Mouse (Mus musculus) bone marrow macrophage, adult 2 months (primary cell): ENCODE measurements around the gene Zmat3. TPM values are rescaled to one million over a fixed set of nuclear protein-coding genes. Genes with fewer than 3 reads are reported as not detected.

Experiments used
- H3K27ac ChIP-seq: 2 replicates; pipeline ENCODE4 v1.5.1; 2012; ENCODE audit warnings: low read depth, low read length; ENCODE audit not compliant: insufficient read depth
- H3K4me1 ChIP-seq: 2 replicates; pipeline ENCODE4 v1.6.1; 2012; ENCODE audit warnings: low read length; ENCODE audit not compliant: control insufficient read depth, insufficient read depth
- H3K4me3 ChIP-seq: 2 replicates; pipeline ENCODE4 v1.5.1; 2012; ENCODE audit warnings: mild to moderate bottlenecking, low read length, moderate library complexity; ENCODE audit not compliant: insufficient read depth
- CTCF ChIP-seq: IDR thresholded peaks from 2 replicates; pipeline ENCODE4 v1.5.1; 2012; ENCODE audit warnings: low read depth, mild to moderate bottlenecking, low read length, moderate library complexity
- POLR2A ChIP-seq: IDR thresholded peaks from 2 replicates; pipeline ENCODE4 v1.6.1; 2012; ENCODE audit warnings: mild to moderate bottlenecking, low read depth, low read length, borderline replicate concordance
- polyA plus RNA-seq: library from polyadenylated mRNA; stranded (reverse); fragments of >200 nt; gene quantifications from 2 replicates; pipeline ENCODE4 v1.2.4, GENCODE M21; 2012; ENCODE audit not compliant: missing spikeins, insufficient read depth, insufficient read length

Zmat3 gene
- polyA plus RNA-seq, 1 experiment, result 11.6 TPM

- H3K27ac ChIP-seq, result no peak overlapping the region
- H3K4me3 ChIP-seq, result no peak overlapping the region
- TF ChIP-seq POLR2A (no peak), CTCF (no peak)
- H3K4me1 ChIP-seq, result no peaks in the 10 kb centered on the region
Observed at GRCm38 (mm10) chr3:32341434-32341833, 24.4 kb downstream of the Zmat3 start.

- no peak for TF ChIP-seq POLR2A
- no peak for TF ChIP-seq CTCF
- no peaks in the 10 kb centered on the region for H3K4me1 ChIP-seq
- no peak overlapping the region for H3K4me3 ChIP-seq
- H3K27ac ChIP-seq, result no peak overlapping the region
Observed at GRCm38 (mm10) chr3:32338231-32338630, 27.6 kb downstream of the Zmat3 start.

- H3K4me3 ChIP-seq, result no peak overlapping the region
- H3K27ac ChIP-seq, result no peak overlapping the region
- peaks cover 1% of the 10 kb centered on the region for H3K4me1 ChIP-seq
- no peak for TF ChIP-seq POLR2A
- no peak for TF ChIP-seq CTCF
Observed at GRCm38 (mm10) chr3:32337770-32338169, 28.0 kb downstream of the Zmat3 start.

GRCm38 (mm10) chr3:32334901-32335300, 30.9 kb downstream of the Zmat3 start:
- no peak overlapping the region for H3K27ac ChIP-seq
- no peak overlapping the region for H3K4me3 ChIP-seq
- peaks cover 8% of the 10 kb centered on the region for H3K4me1 ChIP-seq
- TF ChIP-seq CTCF (no peak), POLR2A (no peak)

- TF ChIP-seq CTCF (no peak), POLR2A (no peak)
- Histone ChIP-seq H3K4me3 (no peak overlapping the region), H3K4me1 (peaks cover 8% of the 10 kb centered on the region), H3K27ac (0 out of 2 replicates have a peak overlapping the region, but pooled peaks have one; percentile 5)
Observed at GRCm38 (mm10) chr3:32333456-32334086, 32.2 kb downstream of the Zmat3 start.

DNA sequence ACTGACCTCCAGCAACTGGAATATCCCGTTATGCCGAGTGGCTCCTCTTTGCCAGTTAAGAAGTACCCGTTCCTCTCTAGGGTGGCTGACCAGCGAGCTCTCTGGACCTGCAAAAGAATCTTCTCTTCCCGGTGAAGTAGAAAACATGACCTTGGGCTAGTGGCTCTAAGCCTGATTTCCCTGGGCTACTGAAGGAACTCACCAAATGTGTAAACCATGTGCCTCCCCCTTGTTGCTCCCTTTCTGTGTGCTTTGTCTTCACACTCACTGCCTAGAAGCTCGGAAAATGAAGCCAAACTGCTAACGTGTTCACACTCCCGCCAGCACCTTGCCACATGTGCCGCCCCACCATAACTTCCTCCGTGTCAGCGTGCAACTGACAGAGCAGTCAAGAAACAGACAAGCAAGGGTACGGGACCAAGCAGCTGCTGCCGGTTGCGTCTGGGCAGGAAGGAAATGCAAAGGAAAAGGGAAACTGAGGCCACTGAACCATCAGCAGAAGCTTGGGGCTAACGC, 47.9 kb downstream of the Zmat3 start:
- Histone ChIP-seq H3K27ac (no peak overlapping the region), H3K4me1 (no peaks in the 10 kb centered on the region), H3K4me3 (peak overlapping the region; percentile 23)
- TF ChIP-seq POLR2A (no peak), CTCF (no peak)

- no peaks in the 10 kb centered on the region for H3K4me1 ChIP-seq
- peak; percentile 28 for TF ChIP-seq CTCF
- TF ChIP-seq POLR2A, result no peak
- no peak overlapping the region for H3K27ac ChIP-seq
- H3K4me3 ChIP-seq, result peak overlapping the region; percentile 23
Observed at GRCm38 (mm10) chr3:32317165-32317900, 48.5 kb downstream of the Zmat3 start.

GRCm38 (mm10) chr3:32314746-32315145, 51.1 kb downstream of the Zmat3 start:
- TF ChIP-seq CTCF (no peak), POLR2A (no peak)
- no peak overlapping the region for H3K4me3 ChIP-seq
- H3K4me1 ChIP-seq, result no peaks in the 10 kb centered on the region
- no peak overlapping the region for H3K27ac ChIP-seq

- TF ChIP-seq POLR2A, result no peak
- TF ChIP-seq CTCF, result no peak
Observed at GRCm38 (mm10) chr3:32304171-32304570, 61.6 kb downstream of the Zmat3 start.

DNA sequence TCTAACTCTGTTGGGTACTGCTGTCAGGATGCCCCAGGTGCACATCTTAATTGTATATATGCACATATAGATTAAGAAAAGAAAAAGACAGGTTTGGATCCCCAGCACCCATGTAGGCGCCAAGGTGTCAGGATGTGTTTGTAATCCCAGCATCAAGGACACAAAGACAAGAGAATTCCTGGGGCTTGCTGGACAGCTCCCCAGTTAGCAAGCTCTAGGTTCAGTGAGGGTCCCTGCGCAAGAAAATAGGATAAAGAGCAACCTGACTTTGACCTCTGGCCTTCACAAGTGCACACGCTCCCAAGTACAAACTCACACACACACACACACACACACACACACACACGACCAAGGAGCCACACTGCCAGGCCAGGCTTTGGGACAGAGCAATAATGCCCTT, 73.8 kb downstream of the Zmat3 start:
- TF ChIP-seq CTCF, result no peak
- no peak for TF ChIP-seq POLR2A
- Histone ChIP-seq H3K27ac (no peak overlapping the region), H3K4me1 (peaks cover under 1% of the 10 kb centered on the region; the same call in 1 of the 2 replicates), H3K4me3 (no peak overlapping the region)

More at GRCm38 (mm10) chr3:32304171-32304570, 61.6 kb downstream of the Zmat3 start:
- Histone ChIP-seq H3K4me3 (no peak overlapping the region), H3K27ac (no peak overlapping the region), H3K4me1 (no peaks in the 10 kb centered on the region)

Other genes starting within 250 kb of the Zmat3 start
- gene Pik3ca, start 31.7 kb upstream of the Zmat3 start, polyA plus RNA-seq, result 45.1 and 49.7 TPM in 2 replicates
- not detected in 2 replicates for gene Kcnmb3, start 126.2 kb upstream of the Zmat3 start, polyA plus RNA-seq
- gene Zfp639, start 144.2 kb upstream of the Zmat3 start, polyA plus RNA-seq, result 30.6 and 33.8 TPM in 2 replicates
- 29.1 and 30.9 TPM in 2 replicates for gene Mfn1, start 163.5 kb upstream of the Zmat3 start, polyA plus RNA-seq